Mouse (Mus musculus) embryo, embryonic 10.5 days (tissue): ENCODE measurements around the gene Katnb1.

ENCODE experiments used
- DNase-seq: peaks from one replicate; pipeline ENCODE4 v3.0.0-alpha.2; 2015; ENCODE audit warnings: low spot score

Katnb1 gene

DNA sequence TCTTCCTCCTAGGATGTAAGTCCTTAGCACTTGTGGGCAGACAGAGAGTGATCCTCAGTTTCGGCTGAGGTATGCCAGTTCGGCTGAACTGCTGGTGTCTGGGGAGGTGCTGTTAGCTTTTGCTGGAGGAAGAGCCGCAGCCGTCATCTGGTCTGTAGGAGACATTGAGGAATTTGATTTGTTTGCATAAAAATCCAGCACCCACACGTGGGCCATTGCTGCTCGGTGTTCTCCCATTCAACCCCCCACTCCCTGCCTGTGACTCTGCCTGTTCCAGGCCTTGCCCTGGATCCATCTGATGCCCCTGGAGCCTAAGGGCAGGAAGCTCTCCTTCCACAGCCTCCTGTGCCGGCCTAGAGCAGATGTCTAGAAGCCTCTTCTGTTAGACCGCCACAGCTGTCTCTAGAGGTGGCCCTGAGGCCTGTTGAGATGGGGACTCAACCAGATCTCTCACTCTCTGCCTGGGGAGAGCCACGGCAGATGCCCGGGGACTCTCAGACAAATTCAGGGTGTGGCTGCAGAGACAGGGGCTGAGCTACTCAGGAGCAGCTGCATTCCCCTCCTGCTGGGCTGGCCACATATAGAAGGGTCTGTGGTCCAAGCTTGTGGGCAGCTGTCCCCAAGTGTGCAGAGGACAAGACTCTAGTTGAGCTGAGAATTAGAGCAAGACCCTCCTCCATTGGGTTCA, 3.9 kb downstream of the Katnb1 start:
- no peak for DNase-seq

GRCm38 (mm10) chr8:95085432-95086141, 4.6 kb downstream of the Katnb1 start:
- DNase-seq = no peak

- no peak for DNase-seq
These were observed 12.6 kb downstream of the Katnb1 start for GRCm38 (mm10) chr8:95093574-95093973.

GRCm38 (mm10) chr8:95099009-95099408, 18.0 kb downstream of the Katnb1 start:
- DNase-seq = peak; percentile 74

- no peak for DNase-seq
These were observed 21.0 kb downstream of the Katnb1 start for GRCm38 (mm10) chr8:95101972-95102371.

- no peak for DNase-seq
These were observed 26.3 kb downstream of the Katnb1 start for GRCm38 (mm10) chr8:95107306-95107705.

- no peak for DNase-seq
These were observed 31.6 kb downstream of the Katnb1 start for GRCm38 (mm10) chr8:95112594-95112993.

GRCm38 (mm10) chr8:95113108-95113507, 32.1 kb downstream of the Katnb1 start:
- DNase-seq = no peak

DNA sequence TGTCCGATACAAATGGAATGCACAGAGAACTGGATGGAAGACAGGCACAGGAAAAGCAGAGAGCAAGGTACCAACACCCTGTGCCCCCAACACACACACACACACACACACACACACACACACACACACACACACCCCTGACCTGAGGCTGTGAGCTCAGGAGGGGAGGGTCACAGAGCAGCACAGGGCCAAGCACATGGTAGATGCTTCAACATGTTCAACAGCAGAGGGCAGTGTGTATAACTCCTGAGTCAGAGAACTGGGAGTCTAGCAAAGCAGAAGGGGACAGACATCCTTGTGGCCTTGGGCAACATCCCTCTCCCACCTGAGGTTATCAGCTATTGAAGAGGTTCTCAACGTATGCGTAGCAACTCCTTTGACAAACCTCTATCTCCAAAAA, 32.8 kb downstream of the Katnb1 start:
- DNase-seq = peak; percentile 71

DNA sequence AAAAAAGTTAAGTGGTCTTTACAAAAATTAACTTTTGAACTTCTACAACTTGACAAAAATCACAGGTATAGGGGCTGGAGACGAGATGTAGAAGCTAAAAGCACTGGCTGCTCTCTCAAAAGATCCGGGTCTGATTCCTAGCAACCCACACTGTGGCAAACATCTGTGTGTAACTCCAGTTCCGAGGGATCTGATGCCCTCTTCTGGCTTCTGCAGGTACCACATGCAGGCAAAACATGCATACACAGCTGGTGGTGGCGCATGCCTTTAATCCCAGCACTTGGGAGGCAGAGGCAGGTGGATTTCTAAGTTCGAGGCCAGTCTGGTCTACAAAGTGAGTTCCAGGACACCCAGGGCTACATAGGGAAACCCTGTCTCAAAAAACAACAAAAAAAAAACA, 42.5 kb downstream of the Katnb1 start:
- no peak for DNase-seq

DNA sequence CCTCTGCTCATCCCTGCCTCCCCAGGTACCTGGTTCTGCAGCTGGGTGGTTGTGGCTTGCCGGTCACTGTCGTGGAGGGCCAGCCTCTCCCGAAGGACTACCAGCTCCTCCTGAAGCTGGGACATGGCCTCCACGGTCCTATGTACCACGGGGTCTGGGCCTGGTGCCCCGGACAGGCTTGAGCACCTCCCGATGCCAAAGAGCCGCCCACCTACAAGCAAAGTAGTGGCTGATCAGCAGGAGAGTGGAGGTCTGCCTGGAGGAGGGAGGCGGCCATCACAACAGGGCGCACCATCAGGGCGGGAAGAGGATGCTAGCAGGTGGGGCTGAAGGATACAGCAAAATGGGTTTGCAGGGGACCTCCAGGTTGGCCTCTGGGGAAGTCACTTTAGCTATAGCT, 45.5 kb downstream of the Katnb1 start:
- DNase-seq = no peak

- DNase-seq = no peak
These were observed 46.7 kb downstream of the Katnb1 start for GRCm38 (mm10) chr8:95127658-95128057.

GRCm38 (mm10) chr8:95128750-95129260, 47.8 kb downstream of the Katnb1 start:
- DNase-seq = no peak

- DNase-seq = no peak
These were observed 50.1 kb downstream of the Katnb1 start for GRCm38 (mm10) chr8:95130966-95131537.

GRCm38 (mm10) chr8:95131983-95132382, 51.0 kb downstream of the Katnb1 start:
- DNase-seq = no peak

GRCm38 (mm10) chr8:95134186-95134585, 53.2 kb downstream of the Katnb1 start:
- DNase-seq = no peak

DNA sequence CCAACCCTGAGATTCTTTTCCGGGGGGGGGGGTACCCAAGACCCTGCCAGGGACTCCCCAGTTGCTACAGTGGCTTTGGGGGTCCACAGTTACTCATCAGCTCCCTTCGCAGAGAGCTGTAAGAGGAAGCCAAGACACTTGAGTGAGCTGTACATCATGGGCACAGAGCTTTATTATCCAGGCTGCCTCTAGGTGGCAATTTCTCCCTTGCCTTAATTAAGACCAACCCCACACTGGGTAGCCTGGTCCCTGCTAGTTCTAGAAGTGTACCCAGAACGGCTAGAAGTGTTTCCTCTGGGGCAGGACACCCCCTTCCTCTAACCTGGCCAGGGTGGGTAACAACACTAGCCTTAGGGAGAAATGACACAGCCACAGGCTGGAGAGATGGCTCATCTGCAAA, 54.3 kb downstream of the Katnb1 start:
- peak; percentile 26 for DNase-seq

GRCm38 (mm10) chr8:95136218-95136617, 55.2 kb downstream of the Katnb1 start:
- no peak for DNase-seq

DNA sequence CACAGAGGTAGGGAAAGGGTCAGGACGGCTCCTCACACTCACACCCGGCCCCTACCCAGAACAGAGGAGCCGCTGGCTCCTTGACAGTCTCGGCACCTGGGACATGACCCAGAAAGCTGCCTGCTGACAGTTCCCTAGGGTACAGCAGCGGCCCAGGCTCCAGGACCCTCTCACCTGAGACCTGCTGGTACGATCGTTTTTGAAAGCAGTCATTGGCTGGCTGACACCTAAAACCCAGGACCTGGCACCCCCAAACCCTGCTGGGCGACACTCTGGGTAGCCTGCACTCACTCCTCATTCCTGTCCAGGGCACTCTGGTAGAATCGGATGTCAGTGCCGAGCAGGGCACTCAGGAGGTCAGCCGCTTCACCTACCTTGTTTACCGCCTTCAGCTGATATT, 56.2 kb downstream of the Katnb1 start:
- no peak for DNase-seq

DNA sequence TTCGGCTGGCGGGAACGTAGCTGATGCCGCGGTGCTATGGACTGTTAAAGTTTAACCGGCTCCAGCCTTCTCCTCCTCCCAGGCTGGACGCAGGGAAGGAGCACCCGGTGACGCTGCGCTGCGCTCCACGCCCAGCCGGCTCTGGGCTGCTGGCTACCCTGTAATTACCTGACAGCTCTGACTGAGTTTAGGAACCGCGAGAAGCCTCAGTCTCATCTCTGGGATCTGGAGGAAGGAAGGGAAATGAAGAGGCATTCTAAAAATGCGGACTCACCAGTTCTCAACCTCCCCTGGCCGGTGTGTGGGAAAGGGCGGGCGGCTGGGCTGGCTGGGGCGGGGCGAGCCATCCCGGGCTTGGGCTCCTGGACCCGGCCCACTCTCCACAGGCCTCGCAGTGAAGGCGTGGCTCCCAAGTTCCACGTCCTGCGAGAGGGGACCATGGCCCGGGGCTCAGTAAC, 56.7 kb downstream of the Katnb1 start:
- DNase-seq = peak; percentile 53

GRCm38 (mm10) chr8:95138341-95139050, 57.5 kb downstream of the Katnb1 start:
- peak; percentile 18 for DNase-seq

GRCm38 (mm10) chr8:95139051-95139365, 58.0 kb downstream of the Katnb1 start:
- no peak for DNase-seq

- DNase-seq = no peak
These were observed 59.6 kb downstream of the Katnb1 start for GRCm38 (mm10) chr8:95140555-95140954.
